Comparison of ENCODE assay signal across 8 mouse cellular contexts in the genomic region with DNA sequence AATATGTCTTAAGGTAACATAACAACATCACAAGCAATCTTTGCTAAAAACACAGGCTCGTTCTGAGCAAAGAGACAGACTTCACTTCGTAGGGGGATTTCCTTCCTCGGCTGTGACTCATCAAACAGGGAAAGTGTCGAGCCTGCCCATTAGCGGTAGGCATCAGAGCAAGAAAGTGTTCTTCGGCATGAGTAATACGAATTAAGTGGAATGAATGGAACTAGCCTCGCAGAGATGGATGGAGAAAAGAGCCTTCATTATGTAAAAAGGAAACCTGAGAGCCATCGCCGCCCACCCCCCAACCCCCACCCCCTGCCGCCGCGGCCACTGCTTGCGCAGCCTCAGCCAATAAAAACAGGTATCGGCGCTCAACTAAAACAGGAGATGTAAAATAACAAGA. TPM values are rescaled to one million over a fixed set of nuclear protein-coding genes. Genes with fewer than 3 reads are reported as not detected.
DNase-seq lines count a peak whose midpoint lies in the region; ATAC-seq lines count a peak whose summit lies in the region.

No protein-coding gene starts in this region.

- under 1% methylated on average over 16 of the region's 16 CpGs for WGBS in embryonic facial prominence, embryonic 14.5 days
- 2% methylated on average over 16 of the region's 16 CpGs for WGBS in intestine, embryonic 16.5 days

- H3K27ac ChIP-seq in embryonic facial prominence, embryonic 14.5 days (replicated peaks; ENCODE audit: low read depth, low read length), result 0 out of 2 replicates have a peak overlapping the region, but pooled peaks have one; percentile 44
- no peak overlapping the region for H3K27ac ChIP-seq in intestine, embryonic 16.5 days (ENCODE audit: low read length)

- H3K9me3 ChIP-seq in embryonic facial prominence, embryonic 14.5 days (ENCODE audit: control insufficient read depth, low read length), result no peaks in the 10 kb centered on the region
- no peaks in the 10 kb centered on the region for H3K9me3 ChIP-seq in intestine, embryonic 16.5 days (ENCODE audit: control insufficient read depth, low read length)

- H3K27me3 ChIP-seq in embryonic facial prominence, embryonic 14.5 days (replicated peaks; ENCODE audit: control insufficient read depth, insufficient read depth, low read length), result no peaks in the 10 kb centered on the region
- H3K27me3 ChIP-seq in intestine, embryonic 16.5 days (replicated peaks; ENCODE audit: control insufficient read depth, insufficient read depth, low read length), result no peaks in the 10 kb centered on the region

- peak overlapping the region; percentile 38; the same call in 1 of the 2 replicates for H3K9ac ChIP-seq in embryonic facial prominence, embryonic 14.5 days (ENCODE audit: low read depth, low read length)
- H3K9ac ChIP-seq in intestine, embryonic 16.5 days (ENCODE audit: low read depth, low read length), result no peak overlapping the region

- DNase-seq in adrenal gland, postnatal 14 days, result peak; percentile 24
- DNase-seq in adrenal gland, adult 8-10 months, result no peak
- DNase-seq in CD4-positive helper T cell, adult 2 months (ENCODE audit: low read depth, low spot score), result peak; percentile 73
- DNase-seq in embryonic facial prominence, embryonic 14.5 days (ENCODE audit: low spot score), result peak; percentile 81
- DNase-seq in neural tube, embryonic 10.5 days (ENCODE audit: extremely low spot score, low spot score), result peak; percentile 58
- DNase-seq in layer of hippocampus, adult 11-12 months (ENCODE audit: low spot score), result no peak
- DNase-seq in cerebellum, adult 11-12 months, result no peak

- peak overlapping the region; percentile 32 for H3K4me3 ChIP-seq in embryonic facial prominence, embryonic 14.5 days (ENCODE audit: low read depth, low read length)
- H3K4me3 ChIP-seq in intestine, embryonic 16.5 days (ENCODE audit: low read length), result peak overlapping the region; percentile 41

- H3K36me3 ChIP-seq in embryonic facial prominence, embryonic 14.5 days (ENCODE audit: control insufficient read depth, insufficient read depth, low read length), result no peaks in the 10 kb centered on the region
- H3K36me3 ChIP-seq in intestine, embryonic 16.5 days (ENCODE audit: control insufficient read depth, insufficient read depth, low read length), result no peaks in the 10 kb centered on the region

- peak overlapping the region; percentile 49 for H3K4me2 ChIP-seq in embryonic facial prominence, embryonic 14.5 days (ENCODE audit: low read depth, low read length)
- peak overlapping the region; percentile 59 for H3K4me2 ChIP-seq in intestine, embryonic 16.5 days (ENCODE audit: low read depth, low read length)

- peaks cover 5% of the 10 kb centered on the region for H3K4me1 ChIP-seq in embryonic facial prominence, embryonic 14.5 days (ENCODE audit: control insufficient read depth, insufficient read depth, low read length)
- H3K4me1 ChIP-seq in intestine, embryonic 16.5 days (ENCODE audit: control insufficient read depth, insufficient read depth, low read length), result peaks cover 6% of the 10 kb centered on the region

- ATAC-seq in embryonic facial prominence, embryonic 14.5 days (ENCODE audit: low read depth), result peak; percentile 82
- no peak for ATAC-seq in intestine, embryonic 16.5 days

RNA-seq across cellular contexts. Expression of gene Nebl, which starts 10.3 kb away (rescaled TPM):
- total RNA-seq in adrenal gland, postnatal 14 days (2021), result 7.3 and 10.5 TPM in 2 replicates
- 10 to 100 TPM in 2 of 4 experiments, 1 to 10 TPM in 2; 6.9 to 13.0 (median 10.0) TPM for total RNA-seq in adrenal gland, adult 8-10 months (2022)
- 9.4 and 12.2 TPM in 2 replicates for polyA plus RNA-seq in embryonic facial prominence, embryonic 14.5 days (2014; fragmentation: Nextera tagmentation; extraction: Ambion mirVana)
- 0.48 and 0.64 TPM in 2 replicates for polyA plus RNA-seq in intestine, embryonic 16.5 days (2015; fragmentation: Nextera tagmentation; extraction: Ambion mirVana)

Comparison
In these comparisons a context has a peak if more than half of its experiments do, and no peak if none do; other contexts are left out.
1. DNase-seq: peak in adrenal gland, postnatal 14 days (single experiment), CD4-positive helper T cell, adult 2 months (single experiment), embryonic facial prominence, embryonic 14.5 days (single experiment) and neural tube, embryonic 10.5 days (single experiment); none in adrenal gland, adult 8-10 months (single experiment), layer of hippocampus, adult 11-12 months (single experiment) and cerebellum, adult 11-12 months (single experiment).